Mouse (Mus musculus): ENCODE data around the gene Fgfr2. TPM values are rescaled to one million over a fixed set of nuclear protein-coding genes. Genes with fewer than 3 reads are reported as not detected.

Gene Fgfr2
- polyA plus RNA-seq, 1 experiment from 2014 or later, result 47.9 TPM

- H3K27me3 ChIP-seq, result no peaks in the 10 kb centered on the region
- no peak overlapping the region for H3K4me3 ChIP-seq
- H3K9me3 ChIP-seq (replicated peaks), result no peaks in the 10 kb centered on the region
- H3K9ac ChIP-seq, result no peak overlapping the region
- no peak for ATAC-seq
- H3K4me1 ChIP-seq, result no peaks in the 10 kb centered on the region
- H3K4me2 ChIP-seq, result no peak overlapping the region
- WGBS, result 79% methylated on average over 7 of the region's 7 CpGs
- peaks cover 35% of the 10 kb centered on the region for H3K36me3 ChIP-seq (ENCODE audit: poor library complexity, severe bottlenecking)
- H3K27ac ChIP-seq, result no peak overlapping the region
These were observed 235.9 kb downstream of the Fgfr2 start for GRCm38 (mm10) chr7:132887019-132887804.

- H3K4me2 ChIP-seq, result no peak overlapping the region
- H3K36me3 ChIP-seq (ENCODE audit: poor library complexity, severe bottlenecking), result peaks cover 66% of the 10 kb centered on the region
- WGBS, result 90% methylated on average over 7 of the region's 7 CpGs
- H3K9ac ChIP-seq, result no peak overlapping the region
- no peak overlapping the region for H3K27ac ChIP-seq
- H3K9me3 ChIP-seq (replicated peaks), result no peaks in the 10 kb centered on the region
- ATAC-seq, result no peak
- no peak overlapping the region for H3K4me3 ChIP-seq
- H3K4me1 ChIP-seq, result no peaks in the 10 kb centered on the region
- H3K27me3 ChIP-seq, result no peaks in the 10 kb centered on the region
These were observed 239.1 kb downstream of the Fgfr2 start for GRCm38 (mm10) chr7:132884031-132884430.

- no peak overlapping the region for H3K4me2 ChIP-seq
- H3K4me1 ChIP-seq, result no peaks in the 10 kb centered on the region
- no peak overlapping the region for H3K27ac ChIP-seq
- H3K4me3 ChIP-seq, result no peak overlapping the region
- H3K27me3 ChIP-seq, result no peaks in the 10 kb centered on the region
- H3K9ac ChIP-seq, result no peak overlapping the region
- H3K36me3 ChIP-seq (ENCODE audit: poor library complexity, severe bottlenecking), result peaks cover 80% of the 10 kb centered on the region
- WGBS, result 69% methylated on average over 2 of the region's 2 CpGs
- ATAC-seq, result no peak
- no peaks in the 10 kb centered on the region for H3K9me3 ChIP-seq (replicated peaks)
These were observed 240.8 kb downstream of the Fgfr2 start for GRCm38 (mm10) chr7:132882343-132882742.

- Histone ChIP-seq H3K27me3 (no peaks in the 10 kb centered on the region), H3K27ac (no peak overlapping the region), H3K9ac (no peak overlapping the region), H3K4me3 (no peak overlapping the region), H3K36me3 (ENCODE audit: poor library complexity, severe bottlenecking) (peaks cover 96% of the 10 kb centered on the region), H3K4me1 (no peaks in the 10 kb centered on the region), H3K9me3 (replicated peaks) (no peaks in the 10 kb centered on the region), H3K4me2 (no peak overlapping the region)
- no peak for ATAC-seq
- WGBS, result 89% methylated on average over 1 of the region's 1 CpGs
These were observed 242.9 kb downstream of the Fgfr2 start for GRCm38 (mm10) chr7:132880276-132880675.

- Histone ChIP-seq H3K9ac (no peak overlapping the region), H3K4me2 (no peak overlapping the region), H3K9me3 (replicated peaks) (no peaks in the 10 kb centered on the region), H3K27ac (no peak overlapping the region), H3K4me1 (no peaks in the 10 kb centered on the region), H3K36me3 (ENCODE audit: poor library complexity, severe bottlenecking) (peaks cover 92% of the 10 kb centered on the region), H3K27me3 (no peaks in the 10 kb centered on the region), H3K4me3 (no peak overlapping the region)
- no peak for ATAC-seq
- 90% methylated on average over 2 of the region's 2 CpGs for WGBS
These were observed 247.6 kb downstream of the Fgfr2 start for GRCm38 (mm10) chr7:132875391-132876086.

GRCm38 (mm10) chr7:132873043-132873442 lies 250.1 kb downstream of the Fgfr2 start:
- Histone ChIP-seq H3K36me3 (ENCODE audit: poor library complexity, severe bottlenecking) (peaks cover 87% of the 10 kb centered on the region), H3K27me3 (no peaks in the 10 kb centered on the region), H3K4me3 (no peak overlapping the region), H3K27ac (no peak overlapping the region), H3K9me3 (replicated peaks) (no peaks in the 10 kb centered on the region), H3K9ac (no peak overlapping the region), H3K4me2 (no peak overlapping the region), H3K4me1 (no peaks in the 10 kb centered on the region)
- WGBS, result 96% methylated on average over 2 of the region's 2 CpGs
- ATAC-seq, result no peak

- WGBS, result 95% methylated on average over 9 of the region's 9 CpGs
- Histone ChIP-seq H3K36me3 (ENCODE audit: poor library complexity, severe bottlenecking) (peaks cover 49% of the 10 kb centered on the region), H3K9me3 (replicated peaks) (no peaks in the 10 kb centered on the region), H3K4me1 (peaks cover under 1% of the 10 kb centered on the region; the same call in 1 of the 2 replicates), H3K27ac (no peak overlapping the region), H3K4me3 (no peak overlapping the region), H3K27me3 (no peaks in the 10 kb centered on the region), H3K4me2 (no peak overlapping the region), H3K9ac (no peak overlapping the region)
- no peak for ATAC-seq
These were observed 256.8 kb downstream of the Fgfr2 start for GRCm38 (mm10) chr7:132866316-132866715.

GRCm38 (mm10) chr7:132859042-132859958 lies 263.9 kb downstream of the Fgfr2 start, which contains the start of gene Abraxas2:
Abraxas2 (plus strand) TSS chr7:132859225.
- Histone ChIP-seq H3K27ac (peak within 1 kb of the TSS; percentile 69), H3K36me3 (ENCODE audit: poor library complexity, severe bottlenecking) (no peaks in the 10 kb centered on the region), H3K9me3 (replicated peaks) (no peaks in the 10 kb centered on the region), H3K27me3 (no peaks in the 10 kb centered on the region), H3K4me1 (peaks cover 18% of the 10 kb centered on the region), H3K9ac (peak within 1 kb of the TSS; percentile 92), H3K4me2 (peak within 1 kb of the TSS; percentile 88), H3K4me3 (peak within 1 kb of the TSS; percentile 93)
- WGBS, result under 1% methylated on average over 53 of the region's 53 CpGs
- peak; percentile 97 for ATAC-seq

GRCm38 (mm10) chr7:132858043-132858608 lies 265.0 kb downstream of the Fgfr2 start:
- WGBS, result 78% methylated on average over 5 of the region's 5 CpGs
- H3K4me3 ChIP-seq, result no peak overlapping the region

GRCm38 (mm10) chr7:132856083-132856482 lies 267.1 kb downstream of the Fgfr2 start:
- Histone ChIP-seq H3K27ac (no peak overlapping the region), H3K4me2 (no peak overlapping the region), H3K9me3 (replicated peaks) (no peaks in the 10 kb centered on the region), H3K9ac (no peak overlapping the region), H3K4me1 (peaks cover 27% of the 10 kb centered on the region), H3K27me3 (no peaks in the 10 kb centered on the region), H3K4me3 (no peak overlapping the region), H3K36me3 (ENCODE audit: poor library complexity, severe bottlenecking) (no peaks in the 10 kb centered on the region)
- no peak for ATAC-seq
- 67% methylated on average over 1 of the region's 1 CpGs for WGBS

More at GRCm38 (mm10) chr7:132858043-132858608, 265.0 kb downstream of the Fgfr2 start:
- no peaks in the 10 kb centered on the region for H3K9me3 ChIP-seq (replicated peaks)
- no peak overlapping the region for H3K27ac ChIP-seq
- H3K4me2 ChIP-seq, result no peak overlapping the region
- no peaks in the 10 kb centered on the region for H3K27me3 ChIP-seq
- no peak overlapping the region for H3K9ac ChIP-seq
- ATAC-seq, result no peak
- H3K4me1 ChIP-seq, result peaks cover 18% of the 10 kb centered on the region
- H3K36me3 ChIP-seq (ENCODE audit: poor library complexity, severe bottlenecking), result no peaks in the 10 kb centered on the region

- Histone ChIP-seq H3K27ac (no peak overlapping the region), H3K9ac (no peak overlapping the region), H3K4me1 (peaks cover 18% of the 10 kb centered on the region), H3K9me3 (replicated peaks) (no peaks in the 10 kb centered on the region), H3K27me3 (no peaks in the 10 kb centered on the region), H3K4me2 (no peak overlapping the region), H3K36me3 (ENCODE audit: poor library complexity, severe bottlenecking) (peaks cover 14% of the 10 kb centered on the region), H3K4me3 (no peak overlapping the region)
- 68% methylated on average over 4 of the region's 4 CpGs for WGBS
- ATAC-seq, result no peak
These were observed 269.2 kb downstream of the Fgfr2 start for GRCm38 (mm10) chr7:132853946-132854345.

Measured in forebrain, embryonic 13.5 days (tissue).